Mouse (Mus musculus): ENCODE measurements at regions not wholly inside any gene's neighbourhood (a gene's known extent, or its start where the extent isn't known, plus 50 kb on each side); places are given as distances from the start of the nearest gene placed in this dataset.

DNA sequence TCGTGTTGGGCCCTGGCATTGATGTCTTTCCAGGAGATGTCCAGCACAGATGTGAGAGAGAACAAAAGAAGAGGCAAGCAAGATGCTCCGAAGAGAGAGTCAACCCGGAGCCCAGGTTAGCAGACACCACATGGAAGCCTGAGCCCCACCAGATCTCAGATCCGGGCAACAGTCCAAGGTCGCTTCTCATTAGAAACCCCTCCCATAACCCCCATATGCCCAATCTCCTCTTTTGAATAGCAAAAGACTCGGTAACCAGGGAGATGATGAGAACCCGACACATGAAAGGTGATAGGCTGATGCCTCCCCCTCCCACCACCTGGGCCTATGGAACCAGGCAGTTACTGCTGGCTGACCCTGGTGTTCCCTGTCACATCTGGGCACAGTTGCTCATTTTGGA lies 155.7 kb upstream of the Igsf21 start:
- no peak for DNase-seq (ENCODE audit: low spot score in 2 of 2)

- DNase-seq (ENCODE audit: low spot score in 2 of 2) = no peak
These were observed 155.0 kb upstream of the Igsf21 start for GRCm38 (mm10) chr4:140401632-140402031.

GRCm38 (mm10) chr4:140396548-140396947 lies 150.0 kb upstream of the Igsf21 start:
- DNase-seq (ENCODE audit: low spot score in 2 of 2) = no peak

DNA sequence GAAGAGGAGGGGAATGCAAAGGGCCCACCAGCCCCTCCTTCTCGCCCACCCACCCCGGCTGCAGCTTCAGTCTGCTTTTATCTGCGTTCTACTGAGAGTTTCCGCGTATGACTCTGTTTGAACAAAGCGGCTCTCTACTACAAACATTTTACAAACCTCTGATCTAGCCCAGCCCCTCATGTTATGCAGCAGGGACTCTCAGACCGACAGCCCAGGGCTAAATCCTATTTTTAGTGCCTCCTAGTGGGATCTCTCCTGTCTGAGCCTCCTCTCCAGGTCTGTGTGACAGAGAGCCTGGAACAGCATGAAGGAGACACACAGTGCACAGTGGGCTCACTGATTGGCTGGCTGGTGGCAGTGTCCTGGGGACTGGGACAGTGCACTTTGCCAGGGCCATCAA lies 145.7 kb upstream of the Igsf21 start:
- DNase-seq (ENCODE audit: low spot score in 2 of 2) = no peak

DNA sequence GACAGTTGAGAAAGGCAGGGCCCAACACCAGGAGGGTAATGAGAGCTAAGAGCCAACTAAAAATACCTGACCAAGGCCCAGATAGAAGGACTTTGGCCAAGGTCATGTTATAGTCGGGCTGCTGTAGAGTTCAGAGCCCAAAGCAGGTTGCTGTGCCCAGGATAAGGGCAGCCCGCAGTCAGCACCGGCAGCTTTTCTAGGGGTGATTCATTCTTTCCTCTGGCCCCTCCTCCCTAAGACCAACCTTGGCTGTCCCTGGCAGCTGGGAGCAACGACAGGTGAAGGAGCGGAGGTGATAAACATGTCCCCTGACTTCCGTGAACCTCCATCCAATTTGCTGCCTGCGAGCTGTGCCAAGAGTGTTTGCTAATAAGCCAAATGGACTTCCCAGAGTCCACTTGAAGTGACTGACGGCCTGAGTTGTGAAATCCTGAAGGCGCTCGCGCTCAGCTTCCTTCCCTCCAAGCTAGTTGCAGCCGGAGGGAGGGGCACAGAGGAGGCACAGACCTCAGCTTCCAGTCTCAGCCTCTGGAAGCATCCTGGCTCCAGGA lies 144.2 kb upstream of the Igsf21 start:
- no peak for DNase-seq (ENCODE audit: low spot score in 2 of 2)

GRCm38 (mm10) chr4:140385686-140386085 lies 139.1 kb upstream of the Igsf21 start:
- DNase-seq (ENCODE audit: low spot score in 2 of 2) = no peak

- no peak for DNase-seq (ENCODE audit: low spot score in 2 of 2)
These were observed 138.6 kb upstream of the Igsf21 start for GRCm38 (mm10) chr4:140385226-140385625.

DNA sequence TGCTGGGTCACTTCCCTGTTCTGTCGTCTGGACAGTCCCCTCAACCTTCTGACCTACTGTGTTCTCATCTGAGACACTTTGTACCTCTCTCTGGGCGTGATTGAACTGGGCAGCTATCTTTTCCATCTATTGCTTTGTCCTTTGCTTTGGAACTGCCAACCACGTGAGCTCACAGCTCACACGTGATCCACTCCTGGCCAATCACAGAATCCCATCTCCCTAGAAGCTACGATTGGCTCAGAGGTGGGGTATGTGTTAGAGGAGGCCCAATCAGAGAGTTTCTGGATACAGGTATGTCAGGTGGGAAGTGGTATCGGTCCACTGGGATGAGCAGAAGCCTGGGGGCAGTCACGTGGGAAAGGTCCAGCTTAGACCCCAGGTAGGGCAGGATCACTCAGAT lies 137.0 kb upstream of the Igsf21 start:
- no peak for DNase-seq (ENCODE audit: low spot score in 2 of 2)

GRCm38 (mm10) chr4:140380733-140381132 lies 134.1 kb upstream of the Igsf21 start:
- DNase-seq (ENCODE audit: low spot score in 2 of 2) = no peak

GRCm38 (mm10) chr4:140377941-140378340 lies 131.4 kb upstream of the Igsf21 start:
- no peak for DNase-seq (ENCODE audit: low spot score in 2 of 2)

DNA sequence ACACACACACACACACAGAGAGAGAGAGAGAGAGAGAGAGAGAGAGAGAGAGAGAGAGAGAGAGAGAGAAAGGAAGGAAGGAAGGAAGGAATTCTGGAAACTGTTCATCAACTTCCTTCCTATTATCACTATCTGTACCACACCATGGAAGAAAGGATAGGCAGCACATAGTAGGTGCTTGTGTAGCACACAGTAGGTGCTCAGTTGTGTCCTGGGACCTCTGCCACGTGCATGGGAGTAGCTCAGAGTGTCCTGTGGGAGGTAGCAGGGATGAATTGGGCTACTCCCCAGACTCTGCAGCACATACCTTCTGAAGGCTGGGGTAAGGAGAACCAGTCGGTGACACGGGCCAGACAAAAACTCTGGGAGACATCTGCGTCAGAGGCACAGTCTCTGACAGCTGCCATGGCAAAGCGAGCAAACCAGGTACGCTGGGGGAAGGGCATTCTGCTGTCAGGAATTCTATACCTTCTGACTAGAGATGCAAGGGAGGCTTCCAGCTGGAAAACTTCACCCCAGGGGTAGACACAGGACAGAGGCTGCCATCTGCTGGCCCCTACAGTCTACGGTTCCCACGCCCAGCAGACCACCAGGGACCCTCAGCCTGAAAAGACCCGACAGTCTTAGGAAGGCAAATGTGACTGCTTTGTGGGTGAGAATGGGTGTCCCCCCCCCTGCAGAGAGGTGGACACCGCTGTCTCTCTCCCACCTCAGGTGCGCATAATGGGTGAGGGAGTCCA lies 126.2 kb upstream of the Igsf21 start:
- DNase-seq (ENCODE audit: low spot score in 2 of 2) = no peak

DNA sequence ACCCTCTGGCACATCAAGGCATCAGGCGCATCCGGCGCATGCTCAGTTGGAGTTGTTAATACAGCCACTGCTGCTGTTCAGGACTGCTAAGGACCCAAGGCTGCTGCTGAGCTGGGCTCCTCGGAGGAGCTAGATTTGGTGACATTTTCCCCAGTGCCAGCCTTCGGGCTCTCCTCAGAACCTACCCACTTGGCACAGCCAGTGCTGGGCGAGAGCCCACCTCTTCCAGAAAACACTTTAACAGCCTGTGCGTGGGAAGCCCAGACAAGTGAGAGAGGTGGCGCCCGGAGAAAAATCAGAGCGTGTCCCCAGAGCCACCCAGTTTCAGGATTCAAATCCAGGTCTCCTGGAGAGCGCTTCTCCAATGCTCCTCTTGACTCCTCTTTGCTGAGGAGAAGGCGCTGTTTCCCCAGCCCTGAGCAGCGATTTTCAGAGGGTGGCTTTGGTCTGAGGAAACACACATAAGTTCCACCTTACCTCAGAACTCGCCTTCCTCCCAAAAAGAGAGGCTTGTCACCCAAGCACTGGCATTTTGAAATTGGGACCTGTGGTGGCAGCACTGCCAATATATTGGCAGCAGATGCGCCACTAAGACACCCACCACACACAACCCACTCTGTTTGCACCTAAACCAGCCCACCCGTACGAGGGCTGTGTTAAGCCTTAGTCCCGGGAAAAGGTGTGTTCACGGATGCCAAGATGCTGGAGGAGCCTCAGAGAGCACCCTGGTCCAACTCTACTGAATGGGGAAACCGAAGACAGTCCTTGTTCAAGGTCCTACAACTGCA lies 125.0 kb upstream of the Igsf21 start:
- peak; percentile 36 to 59 for DNase-seq (ENCODE audit: low spot score in 2 of 2)

GRCm38 (mm10) chr4:140366975-140367680 lies 120.5 kb upstream of the Igsf21 start:
- DNase-seq (ENCODE audit: low spot score in 2 of 2) = no peak

DNA sequence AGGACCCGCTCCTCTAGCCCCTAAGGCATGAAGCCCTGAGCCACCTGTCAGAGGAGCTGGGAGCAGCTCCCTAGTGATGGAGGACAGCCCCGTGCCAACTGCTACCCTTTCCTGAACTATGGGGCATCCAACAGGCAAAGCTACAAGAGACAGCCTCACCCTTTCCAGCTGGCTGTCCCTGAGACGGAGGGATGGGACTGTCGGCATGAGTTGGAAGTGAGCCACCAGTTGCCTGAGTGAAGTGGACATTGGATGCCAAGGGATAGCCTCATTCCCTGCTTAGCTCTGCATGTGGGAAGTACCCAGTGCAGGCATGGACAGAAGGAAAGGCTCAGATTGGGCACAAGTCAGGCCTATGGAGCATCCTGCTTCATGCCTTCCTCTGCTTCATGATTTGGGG lies 112.3 kb upstream of the Igsf21 start:
- no peak for DNase-seq (ENCODE audit: low spot score in 2 of 2)

GRCm38 (mm10) chr4:140358103-140358502 lies 111.5 kb upstream of the Igsf21 start:
- DNase-seq (ENCODE audit: low spot score in 2 of 2) = no peak

GRCm38 (mm10) chr4:140355144-140355550 lies 108.6 kb upstream of the Igsf21 start:
- DNase-seq (ENCODE audit: low spot score in 2 of 2) = no peak

DNA sequence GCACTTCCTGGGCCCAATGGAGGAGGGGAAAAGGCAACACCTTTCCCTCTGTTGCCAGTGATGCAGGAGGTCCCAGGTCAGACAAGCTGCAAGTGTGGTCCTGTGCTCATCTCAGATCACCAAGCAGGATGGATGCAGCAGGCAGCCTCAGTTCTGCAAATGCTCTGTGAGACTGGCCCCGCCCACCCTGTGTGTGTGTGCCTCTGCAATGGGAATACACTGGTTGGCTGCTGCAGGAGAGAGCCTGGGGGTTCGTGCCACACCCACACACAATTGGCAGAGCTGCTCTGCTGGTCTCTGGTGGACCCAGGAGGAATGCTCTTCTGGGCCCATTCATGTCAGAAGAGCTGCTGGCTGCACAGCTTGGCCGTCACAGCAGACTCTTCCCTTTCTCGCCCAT lies 102.2 kb upstream of the Igsf21 start:
- no peak for DNase-seq (ENCODE audit: low spot score in 2 of 2)

DNA sequence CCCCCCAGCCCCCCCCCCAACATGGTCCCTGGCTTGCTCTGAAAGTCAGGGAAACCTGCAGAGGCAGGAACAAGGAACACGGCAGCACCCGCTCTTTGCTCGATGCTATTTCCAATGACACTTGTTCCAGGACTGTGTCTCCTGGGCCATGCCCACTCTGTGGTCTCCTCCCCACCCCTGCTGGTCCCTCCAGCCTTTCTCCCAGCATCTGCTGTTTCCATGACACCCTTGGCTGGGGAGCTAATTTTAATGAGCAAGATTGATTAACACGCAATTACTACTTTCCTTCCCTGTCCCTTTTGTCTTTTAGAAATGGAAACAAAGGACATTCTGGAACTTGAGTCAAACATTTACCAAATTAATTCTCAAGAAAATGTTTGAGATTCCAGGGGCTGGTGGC lies 83.6 kb upstream of the Igsf21 start:
- no peak for DNase-seq (ENCODE audit: low spot score in 2 of 2)

DNA sequence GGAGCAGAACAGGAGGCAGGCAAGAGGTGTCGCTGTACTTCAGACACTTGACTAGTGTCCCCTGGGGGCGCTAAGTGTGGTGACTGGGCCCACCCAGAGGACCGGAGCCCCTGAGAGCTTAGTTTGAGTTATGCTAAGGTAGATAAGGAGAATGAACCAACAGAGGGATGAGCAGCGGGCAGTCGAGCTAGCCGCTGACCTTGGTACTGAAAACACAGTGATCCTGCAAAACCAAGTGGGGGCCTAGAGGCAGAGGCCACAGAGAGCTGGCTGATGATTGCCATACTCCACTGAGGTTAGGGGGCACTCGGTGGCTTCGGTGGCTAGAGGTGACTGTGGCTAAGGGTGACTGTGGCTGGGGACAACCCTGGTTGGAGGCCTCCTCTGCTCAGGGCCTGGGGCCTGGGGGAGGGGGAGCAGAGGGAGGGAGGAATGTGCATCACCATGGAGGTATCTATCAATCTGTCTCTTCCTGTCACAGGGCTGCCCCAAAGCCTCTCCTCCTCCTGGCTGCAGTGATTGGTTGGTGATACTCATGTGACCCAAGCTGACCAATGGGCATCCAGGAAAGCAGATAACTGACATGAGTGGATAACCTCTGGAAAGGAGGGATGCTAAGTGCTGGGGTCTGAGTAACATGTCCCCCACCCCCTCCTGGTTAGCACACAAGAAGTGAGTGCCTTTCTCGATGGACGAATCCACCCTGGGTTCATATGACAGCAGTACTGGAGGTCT lies 80.3 kb upstream of the Igsf21 start:
- no peak for DNase-seq (ENCODE audit: low spot score in 2 of 2)

- DNase-seq (ENCODE audit: low spot score in 2 of 2) = no peak
These were observed 79.1 kb upstream of the Igsf21 start for GRCm38 (mm10) chr4:140325677-140326052.

DNA sequence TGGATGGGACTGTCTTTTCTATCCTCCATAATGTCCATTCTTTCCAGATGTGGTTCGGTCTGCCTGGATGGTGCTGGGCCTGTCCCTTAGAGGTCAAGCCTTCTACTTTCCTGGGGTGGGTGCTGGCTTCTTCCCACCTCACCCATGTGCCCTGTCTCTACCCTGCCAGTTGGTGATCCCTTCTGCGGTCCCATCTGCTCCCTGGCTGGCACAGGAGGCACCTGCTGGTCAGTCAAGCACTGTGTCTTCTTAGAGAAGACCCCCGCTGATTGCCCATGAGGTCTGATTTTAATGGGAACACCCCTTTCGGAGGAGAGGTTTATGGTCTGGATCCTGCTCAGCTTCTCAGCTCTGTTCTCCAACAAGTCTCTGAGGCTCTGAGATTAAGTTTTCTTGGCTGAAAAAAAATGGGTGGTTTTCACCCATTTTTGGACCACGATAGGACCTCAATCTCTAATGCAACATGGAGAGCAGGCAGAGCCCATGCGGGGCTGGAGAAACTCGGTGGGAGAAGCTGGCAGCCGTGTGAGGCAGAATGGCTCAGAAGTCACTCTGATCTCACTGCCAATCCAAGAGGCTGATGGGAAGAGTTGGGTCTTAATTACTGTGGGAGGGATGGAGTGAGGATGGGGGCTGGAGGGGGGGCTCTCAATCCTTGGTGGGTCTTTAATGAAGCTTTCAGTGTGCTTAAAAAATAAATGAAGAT lies 78.5 kb upstream of the Igsf21 start:
- no peak for DNase-seq (ENCODE audit: low spot score in 2 of 2)
